Mouse (Mus musculus) T-helper 2 cell (primary cell): ENCODE measurements at regions not wholly inside any gene's neighbourhood (a gene's known extent, or its start where the extent isn't known, plus 50 kb on each side); places are given as distances from the start of the nearest gene placed in this dataset.

Experiments used
- in situ Hi-C: fragments of 300-600 bp; cut with MboI, MseI; formaldehyde crosslinking; loops from one replicate; pipeline ENCODE4 v1.15.1; 2025; ENCODE audit warnings: high pct_unique_total_duplicates

DNA sequence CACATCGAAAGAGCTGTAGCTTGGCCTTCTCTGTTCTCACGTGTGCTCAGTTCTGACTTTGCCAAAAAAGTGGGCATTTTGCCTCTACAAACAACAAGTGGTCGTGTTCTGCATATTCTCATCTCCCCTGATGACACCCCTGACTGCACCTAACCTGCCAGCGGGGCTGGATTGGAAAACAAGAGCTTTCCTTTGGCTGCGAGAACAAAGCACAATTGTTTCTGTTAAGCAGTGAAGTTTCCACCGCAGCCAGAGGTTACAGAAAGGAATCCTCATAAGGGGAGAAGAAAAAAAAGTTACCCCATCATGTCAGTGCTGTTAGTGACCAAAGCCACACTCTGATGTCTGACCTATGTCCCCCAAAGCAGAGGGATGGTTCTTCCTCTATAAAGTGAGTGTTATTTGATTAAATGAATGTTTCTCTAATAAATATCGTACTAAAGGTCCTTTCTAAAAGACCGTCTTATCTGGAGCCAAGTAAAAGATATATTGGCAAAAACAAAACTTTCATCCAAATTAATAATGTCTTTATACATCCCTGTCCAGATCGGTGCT lies 371.4 kb upstream of the Intu start:
- in situ Hi-C loops, result no loop called here

GRCm38 (mm10) chr3:40164181-40164580 lies 366.9 kb upstream of the Intu start:
- in situ Hi-C loops, result no loop called here

GRCm38 (mm10) chr3:40167970-40168626 lies 363.0 kb upstream of the Intu start:
- in situ Hi-C loops, result no loop called here

DNA sequence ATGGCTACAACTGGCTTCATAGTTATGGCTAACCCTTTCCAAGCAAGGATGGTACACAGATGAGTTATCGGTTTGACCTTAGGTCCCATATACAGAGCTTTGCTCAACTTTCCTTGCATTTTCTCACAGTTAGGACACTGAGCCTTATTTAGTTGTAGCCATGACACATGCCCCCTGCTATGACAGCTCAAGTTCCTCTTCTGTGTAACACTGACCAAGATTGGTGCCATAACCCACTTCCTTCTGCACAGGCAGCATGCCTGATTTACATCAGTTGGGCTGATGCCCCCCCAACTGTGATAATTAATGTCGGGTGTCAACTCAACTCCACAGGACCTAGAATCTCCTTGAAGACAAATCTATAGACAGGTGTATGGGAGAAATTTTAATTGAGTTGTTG lies 361.5 kb upstream of the Intu start:
- in situ Hi-C loops, result no loop called here

GRCm38 (mm10) chr3:40179726-40180317 lies 351.3 kb upstream of the Intu start:
- in situ Hi-C loops, result no loop called here

GRCm38 (mm10) chr3:40185597-40186320 lies 345.3 kb upstream of the Intu start:
- in situ Hi-C loops, result no loop called here

DNA sequence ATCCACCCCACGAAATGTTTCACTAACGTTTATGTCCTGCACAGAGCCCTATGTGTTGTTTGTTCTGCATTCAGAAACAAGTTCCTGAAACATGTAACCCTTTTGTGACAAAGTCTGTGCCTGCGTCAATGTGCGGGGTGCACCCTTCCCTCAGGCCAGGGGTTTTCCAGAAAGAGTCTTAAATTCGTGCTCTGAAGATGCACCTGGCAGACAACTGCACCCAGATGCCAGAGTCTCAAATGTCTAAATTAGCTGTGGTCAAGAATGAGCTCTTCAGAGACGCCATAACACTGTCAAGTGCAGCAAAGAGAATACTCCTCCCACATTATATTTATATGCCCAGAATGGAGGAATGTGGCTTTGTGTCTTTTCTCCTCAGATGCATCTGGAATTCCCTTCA lies 341.6 kb upstream of the Intu start:
- in situ Hi-C loops, result no loop called here

GRCm38 (mm10) chr3:40190024-40190423 lies 341.1 kb upstream of the Intu start:
- in situ Hi-C loops, result no loop called here

DNA sequence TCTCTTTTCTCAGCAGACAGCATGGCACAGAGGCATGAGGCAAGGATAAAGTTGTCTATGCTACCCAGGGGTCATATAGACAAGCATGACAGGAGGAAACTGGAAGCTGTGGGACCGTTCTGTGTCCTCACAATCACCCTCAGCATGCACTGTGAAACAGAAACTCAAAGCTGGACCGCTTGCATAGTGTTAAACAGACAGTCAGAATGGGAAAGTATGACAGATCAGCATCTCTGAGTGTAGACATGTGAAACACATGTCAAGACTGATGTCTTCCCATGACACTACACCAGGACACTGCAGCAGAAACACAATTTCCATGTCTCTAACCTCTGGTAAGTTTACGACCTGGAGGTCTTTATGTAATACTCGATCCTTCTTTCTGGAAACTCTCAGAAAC lies 330.9 kb upstream of the Intu start:
- in situ Hi-C loops, result loop anchor here (10.0 kb wide), 1 partner anchor 1255 kb away; no protein-coding TSS in a partner anchor

- in situ Hi-C loops, result loop anchor here (10.0 kb wide), 1 partner anchor 1248 kb away; no protein-coding TSS in a partner anchor
Observed at GRCm38 (mm10) chr3:40206326-40206725, 324.8 kb upstream of the Intu start.

- in situ Hi-C loops, result no loop called here
Observed at GRCm38 (mm10) chr3:40211793-40212192, 319.3 kb upstream of the Intu start.

- in situ Hi-C loops, result no loop called here
Observed at GRCm38 (mm10) chr3:40226772-40227171, 304.3 kb upstream of the Intu start.

GRCm38 (mm10) chr3:40243499-40244101 lies 287.5 kb upstream of the Intu start:
- in situ Hi-C loops, result no loop called here

DNA sequence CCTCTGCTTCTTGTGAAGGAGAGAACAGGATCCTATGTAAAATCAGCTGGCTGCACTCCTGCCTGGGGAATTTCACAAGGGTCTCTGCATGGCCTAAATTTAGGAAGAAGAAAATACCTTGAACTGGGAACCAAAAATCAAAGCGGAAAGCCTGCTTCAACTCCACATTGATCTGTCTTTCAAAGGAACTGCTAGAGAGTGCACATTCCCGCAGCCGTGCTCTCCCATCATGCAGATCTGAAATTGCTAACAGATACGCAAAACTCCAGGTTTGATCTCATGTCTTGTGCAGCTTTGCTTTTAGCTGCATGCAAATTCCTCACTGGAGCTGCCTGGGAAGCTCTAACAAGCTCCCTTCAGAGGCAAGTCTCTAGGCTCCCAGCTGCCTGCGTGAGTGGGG lies 276.7 kb upstream of the Intu start:
- in situ Hi-C loops, result no loop called here

- in situ Hi-C loops, result no loop called here
Observed at GRCm38 (mm10) chr3:40262536-40262935, 268.6 kb upstream of the Intu start.

GRCm38 (mm10) chr3:40267514-40267913 lies 263.6 kb upstream of the Intu start:
- in situ Hi-C loops, result no loop called here

- in situ Hi-C loops, result no loop called here
Observed at GRCm38 (mm10) chr3:40282926-40283325, 248.2 kb upstream of the Intu start.

DNA sequence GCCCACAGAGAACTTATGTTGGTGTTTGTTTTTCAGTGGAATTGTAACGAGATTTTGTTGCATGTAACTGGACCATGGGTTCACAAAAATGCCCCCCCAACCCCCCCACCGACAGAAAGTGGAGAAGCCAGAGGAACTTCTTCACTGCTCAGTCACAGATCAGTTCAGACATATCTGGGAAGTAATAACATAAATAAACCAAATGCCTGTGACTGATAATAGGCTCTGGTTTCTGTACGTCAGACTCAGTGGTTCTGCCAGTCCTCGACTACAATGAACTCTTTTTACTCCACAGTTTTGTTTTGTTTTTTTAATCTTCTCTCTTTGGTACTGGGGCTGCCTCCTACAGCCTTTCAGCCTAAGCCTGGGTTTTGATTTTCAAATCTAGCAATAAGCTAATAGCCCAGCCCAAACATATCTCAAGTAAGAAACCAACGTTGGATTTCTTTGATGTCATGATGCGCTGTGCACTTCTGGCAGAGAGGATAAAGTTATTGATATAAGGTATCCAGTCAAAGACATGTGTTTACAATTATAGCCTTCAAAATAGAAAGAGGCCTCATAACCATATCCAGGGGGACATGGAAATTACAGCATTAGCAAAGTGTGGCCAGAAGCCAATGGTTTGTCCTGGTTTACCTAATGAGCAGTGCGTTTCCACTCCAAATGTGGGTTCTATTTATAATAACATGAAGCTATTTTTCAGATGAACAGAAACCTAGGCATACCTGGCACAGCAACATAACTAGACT lies 244.0 kb upstream of the Intu start:
- in situ Hi-C loops, result no loop called here

DNA sequence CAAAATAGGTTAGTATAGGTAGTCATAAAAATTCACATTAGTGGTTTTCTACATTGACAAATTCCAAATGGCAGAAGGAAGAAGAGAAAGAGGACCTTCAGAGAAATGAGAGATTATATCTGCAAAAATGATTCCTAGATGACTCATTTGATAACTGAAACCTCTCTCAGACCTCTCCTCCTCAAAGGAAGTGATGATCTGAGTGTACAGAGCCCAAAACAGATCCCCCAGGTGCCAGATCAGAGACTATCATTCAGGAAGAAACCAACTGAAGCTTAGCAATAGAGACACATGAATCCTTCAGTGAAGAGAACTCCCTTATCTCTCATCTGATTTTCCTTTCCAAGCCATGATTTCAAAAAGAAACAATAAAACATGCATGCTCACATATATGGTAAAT lies 234.0 kb upstream of the Intu start:
- in situ Hi-C loops, result no loop called here

DNA sequence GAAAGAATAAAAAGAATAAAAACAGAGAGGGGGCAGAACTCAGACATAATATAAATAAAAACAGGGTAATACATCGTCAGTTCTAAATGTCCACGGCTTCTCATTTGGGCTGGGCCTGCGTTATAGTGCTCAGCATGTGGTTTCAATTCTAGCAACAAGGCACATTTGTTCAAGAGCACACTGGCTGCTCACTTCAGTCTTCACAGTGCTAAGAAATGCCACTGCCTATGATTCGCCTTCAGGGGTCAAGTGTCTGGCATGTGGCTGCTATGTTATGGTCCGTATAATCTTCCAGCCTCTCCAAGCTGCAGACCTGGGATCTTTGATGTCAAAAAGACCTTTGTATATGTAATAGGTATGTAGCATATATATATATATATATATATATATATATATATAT lies 210.8 kb upstream of the Intu start:
- in situ Hi-C loops, result no loop called here
